Mouse (Mus musculus): ENCODE results near the gene Gm17622. TPM values are rescaled to one million over a fixed set of nuclear protein-coding genes. Genes with fewer than 3 reads are reported as not detected.

Gene Gm17622
- polyA plus RNA-seq, 1 experiment = not detected

- H3K36me3 ChIP-seq (ENCODE audit: control insufficient read depth, insufficient read depth, low read length) = peaks cover 4% of the 10 kb centered on the region
- H3K27me3 ChIP-seq (ENCODE audit: control insufficient read depth, insufficient read depth, low read length) = no peaks in the 10 kb centered on the region
- H3K4me3 ChIP-seq (ENCODE audit: low read depth, low read length) = no peak overlapping the region
- no peak for TF ChIP-seq POLR2A (IDR thresholded peaks at IDR 0.05; ENCODE audit: low read depth, low read length)
- TF ChIP-seq CTCF (IDR thresholded peaks at IDR 0.05; ENCODE audit: extremely low read depth, insufficient read length, insufficient replicate concordance, low read depth, low read length) = no peak
- no peak overlapping the region for H3K27ac ChIP-seq (ENCODE audit: insufficient read depth, low read depth, low read length)
- whole genome bisulfite sequencing = 90% methylated on average over 2 of the region's 2 CpGs
- H3K4me1 ChIP-seq (ENCODE audit: control insufficient read depth, insufficient read depth, insufficient read length, low read length) = no peaks in the 10 kb centered on the region
Observed at GRCm38 (mm10) chr13:96517335-96517734, 26.8 kb downstream of the Gm17622 start.

- no peaks in the 10 kb centered on the region for H3K4me1 ChIP-seq (ENCODE audit: control insufficient read depth, insufficient read depth, insufficient read length, low read length)
- H3K36me3 ChIP-seq (ENCODE audit: control insufficient read depth, insufficient read depth, low read length) = no peaks in the 10 kb centered on the region
- no peaks in the 10 kb centered on the region for H3K27me3 ChIP-seq (ENCODE audit: control insufficient read depth, insufficient read depth, low read length)
- H3K27ac ChIP-seq (ENCODE audit: insufficient read depth, low read depth, low read length) = no peak overlapping the region
- TF ChIP-seq POLR2A (IDR thresholded peaks at IDR 0.05; ENCODE audit: low read depth, low read length) = no peak
- TF ChIP-seq CTCF (IDR thresholded peaks at IDR 0.05; ENCODE audit: extremely low read depth, insufficient read length, insufficient replicate concordance, low read depth, low read length) = no peak
- H3K4me3 ChIP-seq (ENCODE audit: low read depth, low read length) = no peak overlapping the region
- WGBS = 95% methylated on average over 3 of the region's 3 CpGs
Observed at GRCm38 (mm10) chr13:96521294-96521693, 30.8 kb downstream of the Gm17622 start.

- peaks cover 4% of the 10 kb centered on the region; the same call in 1 of the 2 replicates for H3K4me1 ChIP-seq (ENCODE audit: control insufficient read depth, insufficient read depth, insufficient read length, low read length)
- no peaks in the 10 kb centered on the region for H3K36me3 ChIP-seq (ENCODE audit: control insufficient read depth, insufficient read depth, low read length)
- WGBS = 88% methylated on average over 3 of the region's 3 CpGs
- no peak overlapping the region for H3K27ac ChIP-seq (ENCODE audit: insufficient read depth, low read depth, low read length)
- no peak overlapping the region for H3K4me3 ChIP-seq (ENCODE audit: low read depth, low read length)
- H3K27me3 ChIP-seq (ENCODE audit: control insufficient read depth, insufficient read depth, low read length) = no peaks in the 10 kb centered on the region
- TF ChIP-seq POLR2A (IDR thresholded peaks at IDR 0.05; ENCODE audit: low read depth, low read length) (no peak), CTCF (IDR thresholded peaks at IDR 0.05; ENCODE audit: extremely low read depth, insufficient read length, insufficient replicate concordance, low read depth, low read length) (no peak)
Observed at GRCm38 (mm10) chr13:96527022-96527421, 36.5 kb downstream of the Gm17622 start.

GRCm38 (mm10) chr13:96527856-96528255 lies 37.3 kb downstream of the Gm17622 start:
- Histone ChIP-seq H3K27me3 (ENCODE audit: control insufficient read depth, insufficient read depth, low read length) (no peaks in the 10 kb centered on the region), H3K36me3 (ENCODE audit: control insufficient read depth, insufficient read depth, low read length) (no peaks in the 10 kb centered on the region), H3K4me1 (ENCODE audit: control insufficient read depth, insufficient read depth, insufficient read length, low read length) (peaks cover 8% of the 10 kb centered on the region; the same call in 1 of the 2 replicates), H3K27ac (ENCODE audit: insufficient read depth, low read depth, low read length) (no peak overlapping the region), H3K4me3 (ENCODE audit: low read depth, low read length) (no peak overlapping the region)
- WGBS = 88% methylated on average over 11 of the region's 11 CpGs
- TF ChIP-seq POLR2A (IDR thresholded peaks at IDR 0.05; ENCODE audit: low read depth, low read length) (no peak), CTCF (IDR thresholded peaks at IDR 0.05; ENCODE audit: extremely low read depth, insufficient read length, insufficient replicate concordance, low read depth, low read length) (no peak)

- WGBS = 77% methylated on average over 3 of the region's 3 CpGs
- peaks cover 8% of the 10 kb centered on the region; the same call in 1 of the 2 replicates for H3K4me1 ChIP-seq (ENCODE audit: control insufficient read depth, insufficient read depth, insufficient read length, low read length)
- no peak overlapping the region for H3K4me3 ChIP-seq (ENCODE audit: low read depth, low read length)
- no peaks in the 10 kb centered on the region for H3K36me3 ChIP-seq (ENCODE audit: control insufficient read depth, insufficient read depth, low read length)
- no peaks in the 10 kb centered on the region for H3K27me3 ChIP-seq (ENCODE audit: control insufficient read depth, insufficient read depth, low read length)
- no peak overlapping the region for H3K27ac ChIP-seq (ENCODE audit: insufficient read depth, low read depth, low read length)
- TF ChIP-seq POLR2A (IDR thresholded peaks at IDR 0.05; ENCODE audit: low read depth, low read length) = no peak
- no peak for TF ChIP-seq CTCF (IDR thresholded peaks at IDR 0.05; ENCODE audit: extremely low read depth, insufficient read length, insufficient replicate concordance, low read depth, low read length)
Observed at GRCm38 (mm10) chr13:96528776-96529175, 38.2 kb downstream of the Gm17622 start.

- peaks cover 8% of the 10 kb centered on the region; the same call in 1 of the 2 replicates for H3K4me1 ChIP-seq (ENCODE audit: control insufficient read depth, insufficient read depth, insufficient read length, low read length)
Observed at GRCm38 (mm10) chr13:96529542-96529941, 39.0 kb downstream of the Gm17622 start.

GRCm38 (mm10) chr13:96530064-96530463 lies 39.5 kb downstream of the Gm17622 start:
- no peak for TF ChIP-seq POLR2A (IDR thresholded peaks at IDR 0.05; ENCODE audit: low read depth, low read length)
- TF ChIP-seq CTCF (IDR thresholded peaks at IDR 0.05; ENCODE audit: extremely low read depth, insufficient read length, insufficient replicate concordance, low read depth, low read length) = no peak
- no peaks in the 10 kb centered on the region for H3K27me3 ChIP-seq (ENCODE audit: control insufficient read depth, insufficient read depth, low read length)
- H3K4me1 ChIP-seq (ENCODE audit: control insufficient read depth, insufficient read depth, insufficient read length, low read length) = peaks cover 8% of the 10 kb centered on the region; the same call in 1 of the 2 replicates
- no peaks in the 10 kb centered on the region for H3K36me3 ChIP-seq (ENCODE audit: control insufficient read depth, insufficient read depth, low read length)
- H3K4me3 ChIP-seq (ENCODE audit: low read depth, low read length) = no peak overlapping the region
- 96% methylated on average over 9 of the region's 9 CpGs for WGBS
- no peak overlapping the region for H3K27ac ChIP-seq (ENCODE audit: insufficient read depth, low read depth, low read length)

More at GRCm38 (mm10) chr13:96529542-96529941, 39.0 kb downstream of the Gm17622 start:
- Histone ChIP-seq H3K36me3 (ENCODE audit: control insufficient read depth, insufficient read depth, low read length) (no peaks in the 10 kb centered on the region), H3K27ac (ENCODE audit: insufficient read depth, low read depth, low read length) (no peak overlapping the region), H3K27me3 (ENCODE audit: control insufficient read depth, insufficient read depth, low read length) (no peaks in the 10 kb centered on the region), H3K4me3 (ENCODE audit: low read depth, low read length) (no peak overlapping the region)
- TF ChIP-seq POLR2A (IDR thresholded peaks at IDR 0.05; ENCODE audit: low read depth, low read length) (no peak), CTCF (IDR thresholded peaks at IDR 0.05; ENCODE audit: extremely low read depth, insufficient read length, insufficient replicate concordance, low read depth, low read length) (no peak)
- WGBS = 82% methylated on average over 3 of the region's 3 CpGs

All from small intestine, adult 2 months (tissue).